Mouse (Mus musculus): Measurements from ENCODE around the gene Cd3e.
"Not testable (repeated sequence)": the region's sequence is repeated elsewhere in the genome, so short reads cannot be mapped to it uniquely, and the experiment has no call there.

Gene Cd3e

DNA sequence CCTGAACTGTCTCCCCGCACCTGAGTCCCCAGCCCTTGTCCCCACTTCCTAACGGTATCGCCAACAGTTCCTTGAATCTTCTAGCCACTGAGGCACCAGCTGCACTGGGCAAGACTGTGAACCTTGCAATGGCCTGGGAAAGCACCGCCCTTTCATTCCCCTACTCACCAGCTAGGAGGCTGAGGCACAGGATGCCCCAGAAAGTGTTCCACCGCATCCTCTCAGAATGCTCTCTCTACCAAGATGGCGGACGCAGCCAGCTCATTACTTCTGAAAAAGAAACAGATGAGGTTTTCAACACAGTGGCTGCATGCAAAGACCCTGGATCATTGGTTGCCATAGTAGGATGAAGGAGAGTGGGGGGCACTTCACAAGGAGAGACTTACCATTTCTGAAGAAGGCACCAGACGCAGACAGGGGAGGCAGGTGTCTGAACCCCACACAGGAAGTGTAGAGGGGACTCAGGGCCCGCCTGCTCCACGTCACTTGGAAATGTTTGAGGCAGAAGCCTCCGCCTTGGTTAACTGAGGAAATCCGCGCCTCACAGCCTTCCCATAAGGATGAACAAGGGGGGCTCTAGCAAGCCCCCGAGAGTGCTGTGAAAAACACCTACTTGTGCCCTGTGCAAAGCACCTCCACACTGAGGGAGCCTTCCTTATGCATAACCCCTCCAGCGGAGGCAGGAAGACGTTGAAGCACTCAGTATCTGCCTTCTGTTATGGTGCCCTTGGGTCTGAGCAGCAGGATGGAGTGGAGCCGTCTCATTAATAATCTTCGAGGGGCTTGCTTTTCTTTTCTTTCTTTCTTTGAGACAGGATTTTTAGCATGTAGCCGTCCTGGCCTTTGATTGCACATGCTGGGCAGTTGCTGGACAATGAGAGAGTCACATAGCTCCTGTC, at the start of gene Cd3e:
Gene Cd3e (minus strand): TSS at position 448 of the 899 bp plus-strand sequence.
- peak; percentile 90 for DNase-seq (ENCODE audit: low read depth)

DNA sequence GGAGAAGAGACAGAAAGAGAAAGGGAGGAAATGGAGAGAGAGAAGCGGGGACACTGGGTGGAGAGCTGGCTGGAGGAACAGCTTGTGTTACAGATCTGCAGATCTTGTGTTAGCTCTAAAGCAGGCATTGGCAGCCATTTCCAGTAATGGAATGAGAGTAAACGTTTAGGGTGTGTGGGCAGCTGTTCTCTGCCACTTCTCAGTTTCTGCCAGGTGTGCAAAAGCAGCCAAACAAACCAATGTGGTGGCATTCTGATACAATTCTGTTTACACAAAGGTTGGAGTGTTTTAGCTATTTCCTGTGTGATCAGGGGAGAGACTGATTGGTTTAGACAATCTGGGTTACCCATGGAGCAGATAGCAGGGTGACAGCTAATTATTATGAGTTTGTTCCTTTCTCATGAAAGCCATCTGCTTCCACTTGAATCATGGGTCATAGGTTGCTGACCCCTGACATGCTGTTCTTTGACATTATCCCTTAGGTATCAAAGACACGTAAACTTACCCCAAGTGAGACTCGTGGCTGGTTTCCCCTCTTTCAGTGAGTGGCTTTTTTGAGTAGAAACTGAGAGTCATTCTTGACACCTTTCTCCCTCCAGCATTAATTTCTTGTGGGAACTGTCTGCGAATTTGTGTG, 49.0 kb upstream of the Cd3e start:
- DNase-seq (ENCODE audit: low read depth) = no peak

DNA sequence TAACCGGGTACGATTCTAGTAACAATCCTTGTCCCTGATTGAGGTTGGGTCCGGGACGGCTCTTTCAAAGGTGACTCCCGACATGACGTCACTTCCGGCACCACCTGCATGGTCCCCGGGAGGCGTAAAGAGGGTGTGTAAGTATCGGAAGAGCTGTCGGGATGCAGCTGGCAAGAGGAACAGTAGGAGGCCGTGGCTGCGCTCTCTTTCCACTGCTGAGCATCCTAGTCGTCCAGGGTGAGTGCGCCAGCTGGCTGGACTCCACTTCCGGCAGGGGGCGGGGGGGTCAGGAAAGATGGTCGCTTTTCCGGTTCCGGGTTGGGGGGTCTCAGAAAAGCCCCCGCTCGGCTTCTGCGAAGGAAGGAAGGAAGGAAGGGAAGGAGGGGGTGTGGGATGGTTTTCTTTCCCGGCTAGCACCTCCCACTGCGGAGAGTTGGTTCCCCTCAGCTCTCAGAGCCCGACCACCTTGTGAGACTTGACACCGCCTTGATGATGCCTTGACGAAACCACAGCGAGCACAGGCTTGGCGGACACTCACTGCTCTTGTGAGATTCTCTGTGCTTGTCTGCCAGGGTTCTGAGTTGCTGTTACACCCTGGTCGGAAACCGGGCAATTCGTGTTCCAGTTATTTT, 45.8 kb upstream of the Cd3e start, which contains the start of gene Mpzl3:
Gene Mpzl3 (plus strand): TSS at position 105 of the 632 bp plus-strand sequence.
- peak; percentile 93 for DNase-seq (ENCODE audit: low read depth)

DNA sequence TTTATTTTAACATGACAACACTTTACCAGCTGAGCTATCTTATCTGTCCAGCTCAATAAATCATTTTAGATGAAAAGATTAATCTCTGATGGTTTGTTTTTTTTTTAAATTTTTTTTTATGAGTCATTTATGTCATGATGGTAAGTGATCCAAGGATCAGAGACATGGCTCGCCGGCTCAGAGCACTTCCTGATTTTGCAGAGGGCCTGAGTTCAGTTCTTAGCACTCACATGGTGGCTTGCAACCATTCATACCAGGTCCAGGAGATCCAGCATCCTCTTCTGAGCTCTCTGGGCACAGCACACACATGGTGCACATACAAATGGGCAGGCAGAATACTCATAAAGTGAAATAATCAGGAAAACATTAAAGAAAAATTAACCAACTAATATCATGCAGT, 40.9 kb upstream of the Cd3e start:
- DNase-seq (ENCODE audit: low read depth) = no peak

DNA sequence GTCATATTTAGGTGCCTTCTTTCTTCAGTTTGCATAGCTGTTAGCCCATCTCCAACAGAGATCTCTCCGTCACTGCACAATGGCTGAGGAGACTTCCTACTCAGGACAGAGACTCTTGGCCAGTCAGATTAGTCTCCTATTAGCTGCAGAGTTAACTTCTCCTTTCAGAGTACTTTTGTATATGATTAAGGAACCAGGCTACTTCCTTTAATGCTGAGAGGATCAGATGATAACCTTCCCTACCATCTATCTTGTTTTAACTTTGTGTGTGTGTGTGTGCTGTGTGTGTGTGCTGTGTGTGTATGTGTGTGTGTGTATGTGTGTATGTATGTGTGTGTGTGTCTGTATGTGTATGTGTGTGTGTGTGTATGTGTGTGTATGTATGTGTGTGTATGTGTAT, 40.3 kb upstream of the Cd3e start:
- no peak for DNase-seq (ENCODE audit: low read depth)

DNA sequence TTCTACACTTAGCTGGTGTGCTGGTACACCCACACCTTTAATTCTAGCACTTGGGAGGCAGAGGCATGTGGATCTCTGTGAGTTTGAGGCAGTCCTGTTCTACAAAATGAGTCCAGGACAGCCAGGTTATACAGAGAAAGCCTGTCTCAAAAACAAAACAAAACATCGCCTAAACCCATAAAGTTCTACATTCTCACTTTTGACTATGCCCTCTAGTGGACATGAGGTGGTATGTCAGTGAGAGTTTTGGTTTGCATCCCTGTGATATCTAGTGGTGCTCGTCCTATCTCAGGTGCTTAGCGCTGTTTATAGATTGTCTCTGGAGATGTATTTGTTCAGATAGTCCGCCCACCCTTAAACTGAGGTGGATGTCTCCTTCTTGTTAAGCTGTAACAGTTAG, 39.1 kb upstream of the Cd3e start:
- DNase-seq (ENCODE audit: low read depth) = peak; percentile 77

DNA sequence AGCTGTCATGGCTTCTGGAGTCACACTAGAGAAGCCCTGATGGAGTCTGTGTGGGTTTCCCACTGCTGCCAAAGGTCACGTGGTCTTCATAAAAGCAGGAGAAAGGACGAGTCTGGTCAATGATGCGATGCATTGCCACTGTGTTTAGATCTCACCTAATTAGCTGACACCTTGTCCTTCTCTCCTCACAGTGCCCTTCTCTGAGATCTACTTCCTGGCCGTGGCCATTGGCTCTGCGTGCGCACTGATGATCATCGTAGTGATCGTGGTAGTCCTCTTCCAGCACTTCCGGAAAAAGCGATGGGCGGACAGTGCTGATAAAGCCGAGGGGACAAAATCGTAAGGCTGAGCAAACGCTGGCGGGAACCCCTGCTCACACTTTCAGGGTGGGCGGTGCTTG, 37.5 kb upstream of the Cd3e start:
- DNase-seq (ENCODE audit: low read depth) = no peak

DNA sequence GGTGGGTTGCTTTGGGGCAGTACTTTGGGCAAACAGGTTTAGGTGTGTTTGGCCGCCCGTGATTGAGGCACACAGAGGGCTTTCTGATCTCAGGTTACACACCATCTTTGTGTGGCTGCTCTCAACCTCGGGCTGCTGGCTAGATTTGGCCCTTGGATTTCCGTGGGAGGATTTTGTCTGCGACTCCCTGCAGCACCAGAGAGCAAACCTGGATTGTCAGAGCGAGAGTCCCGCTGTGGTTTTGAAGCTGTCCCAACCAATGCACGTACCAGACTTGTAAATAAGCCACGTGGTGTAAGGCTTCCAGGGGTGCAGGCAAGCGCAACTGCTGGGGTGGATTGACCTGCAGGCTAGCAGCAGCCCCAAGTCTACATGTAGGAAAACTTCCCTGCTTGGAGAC, 33.5 kb upstream of the Cd3e start:
- DNase-seq (ENCODE audit: low read depth) = peak; percentile 30

DNA sequence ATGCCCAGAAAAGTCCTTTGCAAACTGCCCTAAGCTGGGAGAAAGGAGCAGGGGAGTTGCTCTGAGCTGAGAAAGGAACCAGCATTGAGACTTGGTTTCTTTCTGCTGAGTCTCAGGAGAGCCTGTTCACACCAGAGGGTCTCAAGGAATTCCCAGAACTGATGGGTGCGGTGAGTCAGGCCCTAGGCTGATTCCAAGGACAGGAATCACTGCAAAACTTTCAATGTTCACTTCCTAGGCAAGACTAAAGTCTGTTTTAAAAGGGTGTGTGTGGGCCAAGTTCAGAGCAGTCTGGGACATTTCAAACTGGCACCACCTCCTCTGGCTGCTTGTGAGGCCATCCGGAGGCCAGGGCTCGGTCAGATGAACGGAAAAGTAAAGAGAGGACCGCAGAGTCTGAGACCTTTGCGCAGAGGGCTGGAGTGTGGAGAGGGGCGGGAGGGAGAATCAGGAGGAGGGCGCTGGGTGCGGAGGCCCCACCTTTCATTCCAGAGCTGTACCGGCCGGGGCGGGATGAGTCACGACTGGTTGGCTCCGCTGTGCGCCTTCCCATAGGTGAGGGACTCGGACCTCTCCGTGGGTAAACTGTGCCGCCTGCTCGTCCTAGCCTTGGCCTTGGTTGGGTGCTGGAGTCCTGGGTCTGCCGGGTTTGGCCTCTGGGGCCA, 32.8 kb upstream of the Cd3e start:
- DNase-seq (ENCODE audit: low read depth) = peak; percentile 27

DNA sequence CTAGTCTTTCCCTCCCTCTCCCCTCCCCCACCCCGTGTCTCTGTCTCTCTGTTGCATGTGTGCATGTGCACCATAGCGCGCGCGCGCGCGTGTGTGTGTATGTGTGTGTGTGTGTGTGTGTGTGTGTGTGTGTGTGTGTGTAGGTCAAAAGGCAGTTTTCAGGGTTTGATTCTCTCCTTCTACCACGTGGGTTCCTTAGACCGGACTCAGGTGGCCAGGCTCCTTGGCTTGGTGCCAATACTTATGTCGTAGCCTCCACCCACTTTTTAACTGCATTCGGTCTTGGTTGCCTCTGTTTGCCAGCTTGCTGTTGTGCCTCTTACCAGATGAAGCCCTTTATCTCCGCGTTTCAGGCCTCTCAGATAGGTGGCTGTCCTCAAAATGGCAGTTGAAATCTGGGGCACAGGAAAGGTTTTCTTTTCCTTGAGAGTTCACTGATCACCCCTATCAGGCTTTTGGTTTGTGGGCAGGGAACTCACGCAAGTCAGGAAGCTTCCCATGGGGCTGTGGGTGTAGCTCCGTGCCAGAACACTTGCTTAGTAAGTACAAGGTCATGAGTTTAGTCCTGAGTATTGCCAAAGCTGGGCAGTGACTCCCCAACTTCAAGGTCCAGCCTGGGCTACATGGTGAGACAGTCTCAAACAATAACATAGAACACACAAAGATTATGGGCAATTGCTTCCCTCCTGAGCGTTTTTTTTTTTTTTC, 31.9 kb upstream of the Cd3e start:
- peak; percentile 54 for DNase-seq (ENCODE audit: low read depth)

DNA sequence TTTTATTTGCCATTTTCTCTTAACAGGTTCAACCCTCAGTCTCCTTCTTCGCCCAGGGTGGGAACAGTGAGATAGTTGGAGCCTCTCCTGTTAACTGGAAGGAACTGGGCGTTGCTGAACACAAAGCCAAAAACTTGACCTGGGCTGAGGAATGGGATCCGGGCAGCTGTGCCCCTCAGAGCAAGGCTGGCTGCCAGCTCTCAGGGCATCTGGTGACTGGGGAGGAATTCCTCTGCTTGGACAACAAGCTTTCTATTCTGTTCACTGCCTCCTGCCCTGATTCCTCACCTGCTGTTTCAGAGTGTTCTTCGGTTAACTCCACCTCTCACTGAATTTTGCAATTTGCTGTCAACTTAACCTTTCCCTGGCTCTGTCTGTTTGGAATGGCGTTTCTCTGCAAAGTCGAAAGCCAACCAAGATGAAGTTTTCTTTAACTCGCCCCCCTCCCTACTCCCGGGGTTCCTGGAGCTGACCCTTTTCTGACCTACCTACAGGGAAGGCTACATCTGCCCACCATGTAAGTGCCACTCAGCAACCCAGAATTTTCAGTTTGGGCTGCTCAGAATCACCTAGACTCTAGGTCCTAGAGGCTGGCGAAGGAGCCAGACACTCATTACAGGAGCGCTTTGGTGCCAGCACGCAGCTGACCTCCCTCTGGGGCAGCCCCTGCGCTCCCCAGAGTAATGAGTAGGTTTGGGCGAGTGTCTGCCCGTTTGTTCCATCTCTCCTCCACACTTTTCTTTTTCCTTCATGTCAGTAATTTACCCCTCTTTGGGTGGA, 30.8 kb upstream of the Cd3e start:
- no peak for DNase-seq (ENCODE audit: low read depth)

DNA sequence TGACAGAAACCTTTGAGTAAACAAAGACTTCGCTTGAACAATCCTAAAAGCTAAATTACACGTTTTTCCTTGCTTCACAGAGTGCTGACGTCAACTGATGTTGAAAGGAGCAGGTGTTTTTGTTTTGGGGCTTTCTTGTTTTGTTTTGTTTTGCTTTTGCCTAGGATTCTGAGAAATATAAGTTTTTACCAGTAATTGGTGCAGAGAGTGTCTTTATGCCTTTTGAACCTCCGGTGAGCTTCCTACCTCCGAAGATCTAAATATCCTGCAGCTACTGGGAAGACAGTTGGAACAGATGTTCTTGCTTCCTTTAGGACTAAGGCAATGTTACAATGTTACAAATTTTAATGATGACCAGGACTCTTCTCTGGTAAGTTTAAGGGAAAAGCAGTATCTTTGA, 30.1 kb upstream of the Cd3e start, which contains the start of gene Mpzl2:
Gene Mpzl2 (plus strand): TSS at position 301 of the 400 bp plus-strand sequence.
- DNase-seq (ENCODE audit: low read depth) = no peak

DNA sequence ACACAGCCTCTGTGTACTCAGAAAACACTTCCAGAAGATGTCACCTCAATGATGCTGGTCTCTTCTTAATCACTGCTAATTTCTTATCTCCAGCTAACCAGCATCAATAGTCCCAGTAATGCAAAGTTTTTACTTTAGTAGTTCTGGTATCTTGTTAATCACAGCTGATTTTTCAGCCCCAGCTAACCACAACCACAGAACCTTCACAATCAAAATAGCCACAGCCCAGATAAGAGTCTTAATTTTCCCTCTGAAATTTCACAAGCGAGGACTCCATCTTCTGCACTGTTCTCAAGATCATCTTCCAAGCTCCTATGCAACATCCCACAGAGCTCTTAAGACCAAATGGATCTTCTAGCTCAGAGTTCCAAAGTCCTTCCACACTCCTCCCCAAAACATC, 28.4 kb upstream of the Cd3e start:
- DNase-seq (ENCODE audit: low read depth) = not testable (repeated sequence)

DNA sequence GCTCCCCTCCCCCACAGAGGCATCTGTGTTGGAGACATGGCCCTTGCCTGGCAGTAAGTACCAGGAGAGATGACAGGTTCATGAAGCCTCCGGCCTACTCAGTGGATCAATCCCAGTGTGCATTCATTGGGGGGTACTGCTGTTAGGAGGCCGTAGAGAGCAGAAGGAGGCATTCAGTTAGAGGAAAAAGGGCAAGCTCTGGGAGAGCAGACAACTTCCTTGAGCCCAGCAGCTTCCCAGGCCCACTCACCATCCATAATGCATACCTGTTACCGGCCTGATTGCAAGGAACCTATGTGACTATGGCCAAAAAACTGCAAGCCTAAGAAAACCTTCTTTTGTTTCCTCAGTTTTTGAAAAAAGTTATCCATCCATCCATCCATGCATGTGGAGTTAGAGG, 25.1 kb upstream of the Cd3e start:
- DNase-seq (ENCODE audit: low read depth) = no peak

DNA sequence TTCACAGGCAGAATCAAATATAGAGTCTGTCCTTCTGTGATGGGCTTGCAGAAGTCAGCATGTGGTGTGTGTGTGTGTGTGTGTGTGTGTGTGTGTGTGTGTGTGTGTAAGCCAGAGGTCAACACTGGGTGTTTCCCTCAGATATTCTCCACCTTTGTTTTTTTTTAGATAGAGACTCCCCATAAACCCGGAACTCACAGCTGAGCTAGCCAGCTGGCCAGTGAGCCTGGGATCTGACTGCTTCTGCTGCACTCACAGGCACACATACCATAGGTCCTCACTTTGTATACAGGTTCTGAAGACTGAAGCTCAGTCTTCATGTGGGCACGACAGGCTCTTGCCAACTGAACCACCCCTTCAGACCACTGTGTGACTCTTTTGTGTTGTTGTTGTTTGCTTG, 22.8 kb upstream of the Cd3e start:
- no peak for DNase-seq (ENCODE audit: low read depth)

DNA sequence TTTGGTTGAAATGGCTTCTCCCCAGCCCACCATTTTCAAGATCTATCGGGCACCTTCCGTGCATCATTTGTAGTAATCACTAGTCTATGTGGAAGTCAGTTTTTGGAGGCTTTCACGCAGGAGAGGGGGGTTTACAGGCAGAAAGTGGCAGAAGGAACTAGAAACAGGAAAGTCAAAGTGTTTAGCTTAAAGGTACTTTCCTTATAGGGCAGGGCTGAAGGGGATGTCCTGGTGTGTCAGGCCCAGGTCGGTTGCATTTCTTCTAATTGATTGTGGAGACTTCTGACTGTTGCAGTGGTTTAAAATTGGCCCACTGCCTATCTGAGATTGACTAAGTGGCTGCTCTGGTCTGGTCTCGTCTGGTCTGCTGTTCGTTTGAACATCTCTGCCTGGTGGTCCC, 20.9 kb upstream of the Cd3e start:
- DNase-seq (ENCODE audit: low read depth) = no peak

DNA sequence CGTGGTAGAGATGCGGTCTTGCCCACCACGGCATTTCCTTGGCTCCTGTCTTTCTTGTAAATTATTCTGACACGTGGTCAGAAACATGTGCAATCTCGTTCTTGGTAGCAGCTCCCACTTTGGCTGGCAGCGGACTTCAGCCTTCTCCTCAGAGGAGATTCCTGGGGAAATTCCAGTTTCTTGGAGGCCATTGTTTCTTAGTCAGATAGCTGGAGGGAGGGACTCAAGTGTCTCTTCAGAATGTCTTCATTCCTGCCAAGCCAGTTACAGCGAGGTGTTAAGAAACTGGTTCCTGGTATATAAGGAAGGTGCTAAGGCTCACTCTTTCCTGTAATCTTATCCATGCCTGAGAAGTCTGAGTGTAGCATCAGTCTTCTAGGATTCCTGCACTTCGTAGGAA, 17.9 kb upstream of the Cd3e start:
- no peak for DNase-seq (ENCODE audit: low read depth)

DNA sequence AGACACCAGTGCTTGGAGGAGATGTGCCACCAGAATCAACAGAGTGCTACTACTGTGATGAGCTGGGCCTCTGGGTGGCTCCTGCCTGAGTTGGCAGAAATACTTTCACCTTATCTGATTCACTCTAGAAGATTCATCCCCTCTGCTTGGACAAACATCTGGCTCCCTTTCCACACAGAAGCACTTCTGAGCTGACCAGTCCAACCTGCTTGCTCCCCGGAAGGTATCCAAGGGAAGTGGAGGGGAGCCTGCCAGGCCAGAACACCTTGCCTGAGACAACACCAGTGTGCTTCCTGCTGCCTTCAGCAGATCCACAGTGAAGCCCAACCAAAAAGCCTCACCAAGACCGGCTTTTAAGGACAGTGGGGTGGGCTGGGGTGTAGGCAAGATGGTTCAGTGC, 14.8 kb upstream of the Cd3e start:
- DNase-seq (ENCODE audit: low read depth) = no peak

DNA sequence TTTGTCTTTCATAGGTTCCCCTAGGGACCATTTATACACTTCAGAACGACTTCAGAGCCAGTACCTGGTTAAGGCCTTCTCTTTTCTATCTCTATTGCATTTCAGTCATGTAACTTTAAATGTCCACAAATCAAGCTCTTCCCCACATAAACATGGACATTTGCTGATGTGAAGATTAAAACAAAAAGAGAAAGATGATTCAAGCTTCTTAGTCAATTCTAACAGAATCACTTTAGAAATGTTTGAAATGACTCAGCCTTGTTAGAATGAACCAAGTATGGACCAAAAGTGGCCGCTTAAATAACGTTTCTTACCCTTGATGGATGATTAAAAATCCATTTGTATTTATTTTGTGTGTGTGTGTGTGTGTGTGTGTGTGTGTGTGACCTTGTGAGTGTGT, 14.2 kb upstream of the Cd3e start:
- DNase-seq (ENCODE audit: low read depth) = no peak

DNA sequence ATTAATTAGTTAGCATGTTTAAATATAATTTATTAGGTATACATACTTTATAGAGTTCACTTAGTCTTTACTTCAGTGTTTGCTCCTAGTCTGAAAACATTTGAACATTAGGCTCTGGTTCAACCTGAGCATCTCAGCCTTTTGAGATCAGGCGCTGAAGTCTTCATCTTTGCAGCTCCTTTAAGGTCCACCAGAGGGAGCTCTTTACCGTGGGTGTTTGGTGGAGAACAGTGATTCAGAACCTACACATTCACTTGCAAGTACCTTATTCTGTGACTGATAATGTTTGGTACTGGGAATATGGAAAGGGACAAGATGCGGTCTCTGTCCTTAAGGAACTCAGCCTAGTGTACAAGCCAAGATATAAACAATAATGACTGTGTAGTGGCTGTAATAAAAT, 13.4 kb upstream of the Cd3e start:
- peak; percentile 90 for DNase-seq (ENCODE audit: low read depth)

DNA sequence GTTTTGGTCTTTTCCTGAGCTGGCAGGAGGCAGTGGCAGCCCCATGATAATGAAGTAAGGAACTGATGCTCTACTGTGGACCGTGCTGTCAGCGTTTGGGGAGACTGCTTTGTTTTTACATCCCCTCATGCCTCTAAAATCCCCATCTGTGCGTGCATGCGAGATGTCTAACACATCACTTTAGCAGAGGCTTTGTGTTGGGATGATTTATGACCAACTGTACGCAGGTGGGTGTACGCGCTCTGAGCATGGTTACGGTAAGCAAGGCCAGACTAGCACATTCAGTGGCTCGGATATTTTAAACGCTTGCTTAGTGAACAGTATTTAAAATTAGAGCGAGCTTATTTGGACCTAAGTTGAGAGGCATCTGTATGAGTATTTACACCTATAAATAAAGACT, 8.6 kb upstream of the Cd3e start:
- no peak for DNase-seq (ENCODE audit: low read depth)
